Mouse (Mus musculus): ENCODE measurements at regions not wholly inside any gene's neighbourhood (a gene's known extent, or its start where the extent isn't known, plus 50 kb on each side); places are given as distances from the start of the nearest gene placed in this dataset.
"Not testable (repeated sequence)": the region's sequence is repeated elsewhere in the genome, so short reads cannot be mapped to it uniquely, and the experiment has no call there.

DNA sequence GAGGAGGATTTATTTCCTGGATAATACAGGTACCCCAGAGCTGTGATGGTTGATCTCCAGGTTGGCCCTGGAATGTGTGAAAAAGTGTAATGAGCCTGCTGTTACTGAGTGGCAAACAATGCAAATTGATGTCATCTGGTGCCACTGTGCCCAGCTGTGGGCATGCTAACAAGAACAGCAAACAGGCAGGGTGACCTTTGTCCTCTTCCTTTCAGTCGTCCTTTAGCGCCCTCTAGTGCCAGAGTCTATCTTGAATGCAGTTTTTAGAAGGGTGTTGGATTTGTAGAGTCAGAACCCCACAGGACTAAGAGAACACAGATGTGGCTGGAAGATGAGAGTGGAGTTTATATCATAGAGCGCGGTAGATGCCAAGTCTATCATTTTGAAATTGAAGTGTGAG, 164.3 kb downstream of the Sdhaf3 start:
- intact Hi-C loops (cut with DNase I), result no loop called here
- peak; percentile 14 to 36 for DNase-seq (ENCODE audit: low spot score in 2 of 2)

DNA sequence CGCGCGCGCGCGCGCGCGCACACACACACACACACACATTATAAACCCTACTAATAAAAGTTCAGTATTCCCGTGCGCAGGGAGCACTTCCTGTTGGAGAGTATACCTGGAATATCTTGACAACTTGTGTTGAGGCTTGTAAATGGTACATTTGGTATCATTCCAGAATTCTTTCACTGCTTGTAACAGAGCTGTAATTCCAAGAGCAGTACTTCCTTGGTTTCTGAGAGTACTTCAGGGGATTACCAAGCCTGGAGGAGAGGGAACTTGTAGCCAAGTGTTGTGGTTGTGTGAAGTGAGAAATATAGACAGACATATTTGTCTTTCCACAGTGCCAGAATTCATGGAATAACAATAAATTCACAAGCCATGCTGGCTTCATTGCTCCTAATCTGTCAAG, 177.2 kb downstream of the Sdhaf3 start:
- intact Hi-C loops (cut with DNase I), result no loop called here
- DNase-seq (ENCODE audit: low spot score in 2 of 2), result no peak

DNA sequence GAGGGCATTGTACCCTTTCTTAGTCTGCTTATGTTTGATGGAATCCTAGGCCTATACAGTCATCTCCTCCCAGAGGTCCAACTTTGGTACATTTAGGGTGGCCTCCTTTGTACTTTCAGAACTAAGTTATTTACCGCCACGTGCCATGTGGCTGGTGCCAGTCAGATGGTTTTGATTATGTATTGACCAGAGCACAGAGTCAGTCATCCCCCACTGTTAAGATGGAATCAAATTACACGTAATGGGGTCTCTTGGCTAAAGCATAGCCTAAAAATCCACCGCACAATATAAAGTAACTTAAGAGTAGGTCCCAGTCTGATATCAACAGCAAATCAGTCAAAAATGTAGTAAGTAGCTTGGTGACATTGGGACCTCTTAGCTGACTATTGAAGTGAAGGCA, 178.3 kb downstream of the Sdhaf3 start:
- intact Hi-C loops (cut with DNase I), result no loop called here
- no peak for DNase-seq (ENCODE audit: low spot score in 2 of 2)

DNA sequence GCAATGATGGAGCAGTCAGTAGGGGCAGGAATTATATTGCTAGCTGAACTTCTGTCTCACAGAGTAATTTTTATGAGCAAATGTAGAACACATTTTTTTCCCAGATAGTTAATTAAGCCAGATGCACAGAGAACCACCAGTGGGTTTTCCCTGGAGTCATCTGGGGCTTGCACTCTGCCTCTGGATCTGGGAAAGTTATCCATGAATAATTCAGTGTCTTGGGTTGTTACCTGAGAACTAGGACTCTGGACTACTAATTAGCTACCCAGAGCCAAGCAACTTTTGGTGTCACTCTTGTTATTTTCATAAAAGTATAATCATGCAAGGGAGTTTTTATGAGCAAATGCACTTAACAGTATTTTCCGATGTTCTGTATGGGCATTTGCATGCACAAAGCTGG, 179.1 kb downstream of the Sdhaf3 start:
- no peak for DNase-seq (ENCODE audit: low spot score in 2 of 2)
- intact Hi-C loops (cut with DNase I), result no loop called here

DNA sequence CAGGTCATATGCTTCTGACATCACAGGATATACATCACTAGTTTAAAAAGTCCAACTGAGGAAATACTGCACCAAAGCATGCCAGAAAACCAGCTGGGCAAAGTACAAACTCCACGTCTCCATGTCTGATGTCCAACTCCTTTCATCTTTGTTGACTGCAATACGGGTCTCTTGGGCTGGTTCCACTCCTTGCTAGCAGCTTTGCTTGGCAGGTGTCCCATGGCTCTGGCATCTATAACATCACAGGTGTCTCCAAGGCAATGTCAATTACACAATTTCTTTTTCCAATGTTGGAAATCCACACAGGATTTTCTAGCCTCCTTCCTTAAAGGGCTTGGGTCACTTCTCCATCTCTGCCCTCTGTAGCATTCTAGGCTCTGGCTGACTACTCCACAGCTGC, 225.9 kb downstream of the Sdhaf3 start:
- intact Hi-C loops (cut with DNase I), result no loop called here

DNA sequence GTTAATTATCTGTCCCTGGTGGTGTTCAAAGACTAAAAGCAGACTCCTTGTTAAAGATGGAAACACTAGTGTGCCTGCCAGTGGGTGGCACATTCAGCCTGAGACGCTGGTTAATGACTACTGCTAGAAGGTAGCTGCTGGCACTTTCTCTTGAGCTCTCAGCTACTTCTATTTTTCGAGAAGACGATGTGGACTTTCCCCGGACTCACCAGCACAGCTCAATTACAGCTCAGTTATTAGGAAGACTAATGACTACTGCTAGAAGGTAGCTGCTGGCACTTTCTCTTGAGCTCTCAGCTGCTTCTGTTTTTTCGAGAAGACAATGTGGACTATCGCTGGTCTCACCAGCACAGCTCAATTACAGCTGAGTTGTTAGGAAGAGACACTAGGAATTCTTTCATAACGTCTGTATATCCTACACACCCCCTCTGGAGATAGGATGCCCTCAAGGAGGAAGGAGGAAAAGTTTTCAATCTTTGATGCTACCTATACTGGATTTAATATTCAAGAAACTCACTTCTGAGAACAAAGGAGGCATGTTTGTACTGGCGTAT, 243.3 kb downstream of the Sdhaf3 start:
- intact Hi-C loops (cut with DNase I), result no loop called here
- DNase-seq (ENCODE audit: low spot score in 2 of 2), result no peak

More for the DNA sequence above, 225.9 kb downstream of the Sdhaf3 start:
- no peak for DNase-seq (ENCODE audit: low spot score in 2 of 2)

DNA sequence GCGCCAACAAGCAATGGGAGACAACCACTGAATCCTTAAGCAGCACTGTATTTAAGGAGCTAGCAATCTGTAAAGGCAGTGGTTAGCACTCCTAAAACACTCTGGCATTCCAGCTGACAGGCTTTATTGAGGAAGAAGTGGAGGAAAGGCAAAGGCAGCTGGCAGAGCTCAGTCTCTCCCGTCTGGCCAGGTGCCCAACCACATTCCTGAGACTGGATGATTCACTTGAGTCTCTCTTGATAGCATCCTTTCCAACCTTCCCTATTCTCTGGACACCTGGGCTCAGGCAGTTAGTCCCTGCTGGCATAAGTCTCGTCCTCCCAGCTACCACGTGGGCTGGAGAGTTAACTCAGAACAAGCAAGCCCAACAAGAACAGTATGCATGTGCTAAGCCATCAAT, 260.1 kb downstream of the Sdhaf3 start:
- DNase-seq (ENCODE audit: low spot score in 2 of 2), result peak; percentile 2 to 37
- intact Hi-C loops (cut with DNase I), result no loop called here

DNA sequence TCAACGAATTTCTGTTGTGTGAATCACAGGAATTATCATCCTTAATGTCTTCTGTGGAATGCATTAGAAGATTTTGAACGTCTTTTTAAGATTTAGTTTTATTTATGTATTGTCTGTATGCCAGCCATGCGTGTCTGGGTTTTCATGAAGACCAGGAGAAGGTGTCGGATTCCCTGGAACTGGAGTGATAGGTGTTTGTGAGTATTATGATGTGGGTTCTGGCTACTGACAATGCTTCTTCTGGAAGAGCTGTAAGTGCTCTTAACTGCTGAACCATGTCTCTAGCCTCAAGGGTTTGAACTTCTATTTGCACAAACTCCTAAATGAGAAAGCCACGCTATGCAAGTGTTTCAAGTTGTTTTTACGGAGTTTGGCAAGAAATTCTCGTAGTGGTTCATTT, 296.5 kb downstream of the Sdhaf3 start:
- no peak for DNase-seq (ENCODE audit: low spot score in 2 of 2)
- intact Hi-C loops (cut with DNase I), result no loop called here

DNA sequence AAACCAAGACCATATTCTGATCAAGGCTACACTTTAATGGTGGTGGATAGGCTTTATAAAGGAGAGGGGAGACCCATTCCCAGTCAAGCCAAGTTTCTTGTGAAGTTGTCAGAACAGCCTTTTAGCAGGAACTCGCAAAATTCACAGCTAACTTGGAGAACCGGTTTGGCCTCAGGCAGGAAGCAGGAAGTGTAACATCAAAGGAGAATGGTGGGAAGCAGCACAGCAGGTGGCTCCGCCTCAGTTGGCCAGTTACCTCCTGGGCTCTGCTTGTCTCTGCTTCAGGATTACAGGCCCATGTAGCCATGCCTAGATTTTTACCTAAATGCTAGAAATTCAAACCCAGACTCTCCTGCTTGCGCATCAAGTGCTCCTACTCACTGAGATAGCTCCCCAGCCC, 277.2 kb upstream of the Tac1 start:
- no peak for DNase-seq (ENCODE audit: low spot score in 2 of 2)
- intact Hi-C loops (cut with DNase I), result no loop called here

DNA sequence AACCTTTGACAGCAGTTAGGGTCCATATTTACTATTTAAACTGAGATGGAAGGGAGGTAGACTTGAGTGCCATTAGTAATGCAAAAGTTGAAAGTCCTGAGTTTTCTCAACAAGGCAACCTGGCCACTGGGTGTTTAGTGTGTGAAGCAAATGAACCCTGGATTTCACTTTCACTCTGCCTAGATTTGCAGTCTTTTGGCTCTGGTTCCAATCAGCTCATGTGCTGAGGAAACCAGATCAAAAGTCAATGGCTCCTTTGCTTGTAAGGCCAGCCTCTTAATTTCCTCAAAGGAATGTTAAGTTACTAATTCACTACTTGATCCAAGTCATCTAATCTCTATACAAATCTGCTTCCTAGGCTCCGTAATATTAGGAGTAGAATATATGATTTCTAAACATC, 247.7 kb upstream of the Tac1 start:
- no peak for DNase-seq (ENCODE audit: low spot score in 2 of 2)

DNA sequence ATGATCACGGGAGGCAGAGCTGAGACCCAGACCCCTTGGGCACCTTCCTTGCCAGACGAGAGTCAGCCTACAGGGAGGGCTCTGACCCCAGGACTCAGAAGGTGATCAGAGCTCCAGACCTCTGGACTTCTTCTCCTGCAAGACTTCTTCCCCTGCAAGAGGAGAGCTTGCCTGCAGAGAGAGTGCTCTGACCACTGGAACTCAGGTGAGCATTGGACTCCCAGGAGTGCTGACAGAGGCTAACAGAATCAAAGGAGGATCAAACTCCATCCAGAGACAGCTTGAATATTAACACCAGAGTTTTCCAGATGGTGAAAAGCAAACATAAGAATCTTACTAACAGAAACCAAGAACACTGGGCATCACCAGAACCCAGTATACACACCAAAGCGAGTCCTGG, 241.2 kb upstream of the Tac1 start:
- intact Hi-C loops (cut with DNase I), result no loop called here
- no peak for DNase-seq (ENCODE audit: low spot score in 2 of 2)

More for the DNA sequence above, 247.7 kb upstream of the Tac1 start:
- intact Hi-C loops (cut with DNase I), result no loop called here

DNA sequence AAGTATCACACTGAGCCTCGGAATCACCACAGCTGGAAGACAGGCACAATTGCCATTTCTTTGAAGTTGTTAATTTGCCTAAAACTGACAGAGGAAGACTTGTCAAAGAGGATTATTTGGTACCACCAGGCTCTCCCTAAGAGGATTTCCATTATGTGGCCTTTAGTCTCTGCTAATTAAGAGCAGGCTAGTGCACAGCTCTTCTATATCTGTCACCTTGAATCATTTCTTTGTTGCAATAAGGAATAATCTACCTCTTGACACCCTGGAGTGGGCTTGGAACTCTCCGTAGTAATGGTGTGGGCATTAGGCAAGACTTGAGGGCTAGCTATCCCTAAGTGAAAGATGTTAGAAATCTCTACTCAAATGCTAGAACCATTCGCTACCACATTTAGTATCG, 227.7 kb upstream of the Tac1 start:
- intact Hi-C loops (cut with DNase I), result no loop called here

DNA sequence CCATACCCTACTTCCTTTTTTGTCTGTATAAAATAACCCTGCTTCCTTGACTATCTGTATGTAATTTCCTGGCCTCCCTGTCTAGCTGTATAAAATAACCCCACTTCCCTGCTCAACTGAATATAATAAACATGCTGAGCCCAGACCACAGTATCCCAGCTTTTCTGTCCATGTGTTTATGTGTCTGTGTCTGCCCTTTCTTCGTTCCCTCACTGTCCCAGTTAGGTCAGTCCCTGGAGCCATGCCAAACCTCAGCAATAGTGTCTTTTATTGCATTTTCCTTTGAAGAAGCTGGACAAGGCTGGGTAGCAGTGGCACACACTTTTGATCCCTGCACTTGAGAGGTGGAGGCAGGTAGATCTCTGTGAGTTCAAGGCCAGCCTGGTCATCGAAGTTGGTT, 198.0 kb upstream of the Tac1 start:
- intact Hi-C loops (cut with DNase I), result no loop called here
- DNase-seq (ENCODE audit: low spot score in 2 of 2), result no peak

More for the DNA sequence above, 227.7 kb upstream of the Tac1 start:
- no peak for DNase-seq (ENCODE audit: low spot score in 2 of 2)

DNA sequence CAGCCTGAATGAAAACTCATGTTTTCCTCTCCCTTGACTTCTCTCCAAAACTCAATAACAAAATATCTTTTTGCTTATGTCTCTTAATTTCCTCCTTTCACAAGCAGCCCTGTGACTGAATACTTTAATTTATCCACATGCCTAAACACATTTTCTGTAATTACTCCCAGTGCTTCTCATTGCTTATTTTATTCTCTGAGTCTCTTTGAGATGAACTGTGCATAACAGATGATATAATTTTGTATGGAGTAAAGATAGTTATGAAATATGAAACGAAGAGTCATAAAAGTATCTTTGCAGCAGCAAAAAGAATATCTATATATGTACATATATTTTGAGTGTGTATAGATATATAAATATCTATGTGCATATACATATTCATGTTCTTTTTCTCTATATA, 187.5 kb upstream of the Tac1 start:
- intact Hi-C loops (cut with DNase I), result no loop called here
- no peak for DNase-seq (ENCODE audit: low spot score in 2 of 2)

DNA sequence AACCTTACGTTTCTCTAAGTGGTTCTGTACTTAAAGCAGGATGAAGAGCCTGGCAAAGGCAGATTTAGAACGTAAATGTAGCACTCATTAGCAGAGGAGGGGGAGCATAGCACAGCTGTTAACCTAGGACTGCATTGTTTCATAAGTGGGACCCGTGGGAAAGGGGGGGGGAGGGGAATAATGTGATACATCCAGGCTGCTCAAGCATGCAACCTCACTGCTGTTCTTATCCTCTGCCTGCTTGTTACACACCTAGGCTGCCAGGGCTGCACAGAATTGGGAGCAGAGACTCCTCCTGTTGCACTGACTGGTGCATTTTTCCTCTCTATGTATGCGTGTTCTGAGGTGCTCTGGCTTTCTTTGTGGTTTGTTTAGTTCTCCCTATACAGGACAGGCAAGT, 180.1 kb upstream of the Tac1 start:
- no peak for DNase-seq (ENCODE audit: low spot score in 2 of 2)
- intact Hi-C loops (cut with DNase I), result no loop called here

DNA sequence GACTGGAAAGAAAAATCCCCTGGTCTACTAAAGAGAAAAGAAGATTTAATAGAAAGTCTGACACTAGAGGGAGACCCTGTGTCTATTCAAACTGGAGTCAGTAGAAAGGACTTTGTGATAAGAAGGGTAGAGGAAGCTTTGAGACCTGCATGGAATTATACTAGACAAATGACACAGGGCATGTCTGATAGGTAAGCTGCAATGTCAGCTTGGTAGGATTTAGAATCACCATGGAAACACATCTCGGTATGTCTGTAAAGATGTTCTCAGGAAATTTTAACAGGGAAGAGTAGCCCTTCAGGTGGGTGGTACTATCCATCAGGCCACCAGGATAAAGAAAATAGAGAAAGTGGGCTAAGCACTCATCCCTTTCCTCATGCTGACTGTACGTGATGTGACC, 178.8 kb upstream of the Tac1 start:
- DNase-seq (ENCODE audit: low spot score in 2 of 2), result no peak
- intact Hi-C loops (cut with DNase I), result no loop called here

DNA sequence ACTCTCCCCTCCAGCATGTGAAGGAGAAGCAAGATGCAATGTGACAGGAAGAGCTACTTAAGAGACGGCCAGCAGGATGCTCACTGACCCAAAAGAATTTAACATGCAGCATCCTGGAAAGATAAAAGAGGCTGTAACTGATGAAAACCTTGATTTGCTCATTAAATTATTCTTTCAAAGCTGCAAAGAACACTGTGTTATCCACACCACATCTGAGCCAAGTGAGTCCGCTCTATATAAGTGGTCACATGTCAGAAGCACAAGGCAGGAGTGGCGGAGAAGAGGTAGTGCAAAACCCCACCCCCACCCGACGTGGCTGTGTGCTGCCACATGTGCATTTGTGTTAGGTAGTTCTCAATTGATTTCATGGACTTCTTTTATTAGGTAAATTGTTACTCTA, 176.0 kb upstream of the Tac1 start:
- DNase-seq (ENCODE audit: low spot score in 2 of 2), result no peak
- intact Hi-C loops (cut with DNase I), result no loop called here

DNA sequence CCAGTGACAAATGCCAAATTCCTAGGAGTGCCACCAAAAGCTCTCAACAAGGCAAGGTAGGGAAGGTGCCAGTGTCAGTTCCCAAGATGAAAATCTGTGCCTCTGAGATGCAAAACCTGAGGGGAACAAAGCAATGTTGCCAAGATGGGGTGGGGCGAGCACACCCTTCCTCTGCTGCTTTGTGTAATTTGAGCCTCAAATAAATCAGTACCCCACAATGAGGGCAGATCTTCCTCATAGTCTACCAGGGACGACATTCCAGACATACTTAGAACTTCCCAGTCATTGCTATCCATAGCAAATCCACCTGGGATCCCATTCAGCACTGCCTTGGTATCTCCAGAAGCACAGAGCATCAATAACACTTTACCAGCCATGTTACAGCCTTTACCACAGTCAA, 129.9 kb upstream of the Tac1 start:
- intact Hi-C loops (cut with DNase I), result no loop called here
- no peak for DNase-seq (ENCODE audit: low spot score in 2 of 2)

DNA sequence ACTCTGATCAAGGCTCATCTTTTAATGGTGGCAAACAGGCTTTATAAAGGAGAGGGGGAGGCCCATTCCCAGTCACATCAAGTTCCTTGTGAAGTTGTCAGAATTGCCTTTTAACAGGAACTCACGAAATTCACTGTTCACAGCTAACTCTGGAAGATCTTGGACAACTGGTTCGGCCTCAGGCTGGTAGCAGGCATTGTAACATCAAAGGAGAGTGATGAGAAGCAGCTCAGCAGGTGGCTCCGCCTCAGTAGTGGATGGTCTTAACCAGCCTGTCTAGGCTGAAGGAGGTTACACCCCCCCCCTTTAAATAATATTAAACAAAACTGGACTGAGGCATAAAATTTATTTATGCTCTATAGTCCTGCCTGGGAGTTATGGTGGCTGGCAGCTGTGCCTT, 113.0 kb upstream of the Tac1 start:
- no peak for DNase-seq (ENCODE audit: low spot score in 2 of 2)
- intact Hi-C loops (cut with DNase I), result no loop called here

DNA sequence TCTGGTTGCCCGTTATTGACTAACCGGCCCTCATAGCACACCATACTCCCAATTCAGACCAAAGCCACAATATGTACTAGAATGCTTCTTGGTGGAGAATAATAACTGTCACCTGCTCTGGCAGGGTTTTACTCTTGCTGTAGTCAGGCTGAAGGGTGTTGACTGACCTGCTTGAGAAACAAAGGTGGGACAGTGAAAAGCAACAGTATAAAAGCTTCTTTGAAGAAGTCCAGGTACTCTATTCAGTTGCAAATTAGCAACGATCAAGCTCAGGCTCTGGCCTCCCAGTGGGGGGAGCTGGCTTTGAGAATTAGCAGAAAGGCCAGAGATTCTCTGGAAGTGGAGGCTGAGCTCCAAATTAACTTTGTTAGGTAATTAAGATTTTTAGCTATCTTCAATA, 112.4 kb upstream of the Tac1 start:
- DNase-seq (ENCODE audit: low spot score in 2 of 2); intact Hi-C loops (cut with DNase I): not testable (repeated sequence)

DNA sequence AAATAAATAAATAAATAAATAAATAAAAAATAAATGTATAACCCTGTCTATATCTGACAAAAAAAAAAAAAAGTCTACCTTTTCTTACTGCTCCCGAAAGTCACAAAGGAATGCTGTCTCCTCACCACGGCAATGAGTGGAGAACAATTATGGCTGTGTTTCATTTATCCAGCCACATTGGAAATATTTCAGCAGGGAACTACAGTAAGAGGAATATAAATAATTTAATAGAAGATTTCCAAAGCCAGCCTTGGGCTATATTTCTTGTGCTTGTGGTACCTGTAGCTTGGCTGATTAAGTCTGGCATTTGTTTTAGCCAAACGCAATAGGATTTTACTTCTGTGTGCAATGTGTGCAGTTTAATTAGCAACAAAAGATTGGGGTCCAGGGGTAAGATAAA, 98.8 kb upstream of the Tac1 start:
- intact Hi-C loops (cut with DNase I), result no loop called here
- DNase-seq (ENCODE audit: low spot score in 2 of 2), result no peak

DNA sequence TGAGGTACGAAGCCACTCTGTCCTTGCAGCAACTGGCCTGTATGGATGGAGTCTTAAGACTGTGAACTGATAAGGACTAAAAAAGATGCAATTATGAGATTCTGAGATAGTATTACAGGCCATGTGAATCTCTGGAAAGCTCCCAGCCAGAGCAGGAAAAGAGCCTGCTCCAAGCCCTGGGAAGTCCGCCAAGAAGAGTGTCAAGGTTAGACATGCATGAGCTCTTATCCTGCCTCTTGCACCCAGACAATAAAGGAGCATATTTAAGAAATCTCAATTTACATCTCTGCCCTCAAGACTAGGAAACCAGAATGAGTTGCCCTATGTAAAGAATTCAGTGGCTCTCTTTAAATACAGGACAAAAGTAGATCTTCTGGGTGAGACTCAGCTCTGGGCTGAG, 90.8 kb upstream of the Tac1 start:
- intact Hi-C loops (cut with DNase I), result no loop called here
- no peak for DNase-seq (ENCODE audit: low spot score in 2 of 2)

DNA sequence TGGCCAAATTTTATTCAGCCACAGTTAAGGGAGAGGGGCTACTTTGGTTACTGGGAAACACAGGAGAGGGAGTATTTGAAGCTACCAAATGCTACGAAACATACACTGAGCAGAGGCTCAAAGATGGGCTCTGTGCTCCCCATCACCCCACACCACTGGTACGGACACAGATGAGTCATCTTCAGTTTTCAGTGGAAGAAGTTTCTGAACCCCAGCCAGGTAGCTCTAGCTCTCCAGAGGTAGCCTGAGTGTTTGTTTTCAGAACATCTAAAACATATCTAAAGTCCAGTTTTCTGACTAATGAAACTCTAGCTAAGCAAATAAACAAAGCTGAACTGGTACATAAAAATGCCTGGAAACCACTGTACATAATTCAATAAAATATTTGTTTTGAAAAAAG, 90.3 kb upstream of the Tac1 start:
- no peak for DNase-seq (ENCODE audit: low spot score in 2 of 2)
- intact Hi-C loops (cut with DNase I), result no loop called here
